Mouse (Mus musculus): Measurements from ENCODE around the gene Znhit3. TPM values are rescaled to one million over a fixed set of nuclear protein-coding genes. Genes with fewer than 3 reads are reported as not detected.

Znhit3 gene
- total RNA-seq, 2 experiments from 2014 or later = 34.8 to 36.5 TPM

- TF ChIP-seq CTCF (IDR thresholded peaks at IDR 0.05) = peak; percentile 66
- no peak for DNase-seq (ENCODE audit: extremely low spot score in 1 of 2, low spot score in 2 of 2)
- intact Hi-C loops (cut with DNase I) = loop anchor here (2.0 kb wide), 1 partner anchor 264 kb away; no protein-coding TSS in a partner anchor
- H3K4me3 ChIP-seq = no peak overlapping the region
- H3K27ac ChIP-seq = no peak overlapping the region
Observed at GRCm38 (mm10) chr11:84919276-84919675, 3.1 kb upstream of the Znhit3 start.

- intact Hi-C loops (cut with DNase I) = loop anchor here (1.0 to 2.0 kb wide), 2 partner anchors 59 to 264 kb away; no protein-coding TSS in a partner anchor
- Histone ChIP-seq H3K4me3 (no peak overlapping the region; the same call in 1 of the 2 replicates), H3K27ac (no peak overlapping the region)
- DNase-seq (ENCODE audit: extremely low spot score in 1 of 2, low spot score in 2 of 2) = peak; percentile 80 to 91
- peak; percentile 96 for TF ChIP-seq CTCF (IDR thresholded peaks at IDR 0.05)
Observed at GRCm38 (mm10) chr11:84918425-84918824, 2.3 kb upstream of the Znhit3 start.

GRCm38 (mm10) chr11:84916703-84917300 lies 636 bp upstream of the Znhit3 start:
- intact Hi-C loops (cut with DNase I) = no loop called here
- DNase-seq (ENCODE audit: extremely low spot score in 1 of 2, low spot score in 2 of 2) = no peak
- Histone ChIP-seq H3K27ac (peak overlapping the region; percentile 73), H3K4me3 (peak overlapping the region; percentile 86)
- TF ChIP-seq CTCF (IDR thresholded peaks at IDR 0.05) = no peak

- TF ChIP-seq CTCF (IDR thresholded peaks at IDR 0.05) = no peak; the same call in 1 of the 2 replicates
- intact Hi-C loops (cut with DNase I) = no loop called here
- no peak overlapping the region for H3K4me3 ChIP-seq
- DNase-seq (ENCODE audit: extremely low spot score in 1 of 2, low spot score in 2 of 2) = no peak
- no peak overlapping the region for H3K27ac ChIP-seq
Observed at GRCm38 (mm10) chr11:84914673-84915072, 1.5 kb downstream of the Znhit3 start.

GRCm38 (mm10) chr11:84910411-84910810 lies 5.8 kb downstream of the Znhit3 start:
- DNase-seq (ENCODE audit: extremely low spot score in 1 of 2, low spot score in 2 of 2) = no peak
- TF ChIP-seq CTCF (IDR thresholded peaks at IDR 0.05) = no peak
- Histone ChIP-seq H3K27ac (no peak overlapping the region), H3K4me3 (no peak overlapping the region)
- intact Hi-C loops (cut with DNase I) = no loop called here

- Histone ChIP-seq H3K27ac (peak overlapping the region; percentile 8; the same call in 1 of the 2 replicates), H3K4me3 (no peak overlapping the region)
- DNase-seq (ENCODE audit: extremely low spot score in 1 of 2, low spot score in 2 of 2) = no peak
- intact Hi-C loops (cut with DNase I) = no loop called here
- no peak for TF ChIP-seq CTCF (IDR thresholded peaks at IDR 0.05)
Observed at GRCm38 (mm10) chr11:84908480-84908879, 7.7 kb downstream of the Znhit3 start.

- Histone ChIP-seq H3K4me3 (no peak overlapping the region), H3K27ac (no peak overlapping the region)
- intact Hi-C loops (cut with DNase I) = no loop called here
- no peak for TF ChIP-seq CTCF (IDR thresholded peaks at IDR 0.05)
- no peak for DNase-seq (ENCODE audit: extremely low spot score in 1 of 2, low spot score in 2 of 2)
Observed at GRCm38 (mm10) chr11:84907081-84907480, 9.1 kb downstream of the Znhit3 start.

GRCm38 (mm10) chr11:84904597-84905144 lies 11.5 kb downstream of the Znhit3 start:
- Histone ChIP-seq H3K27ac (peak overlapping the region; percentile 72; the same call in 1 of the 2 replicates), H3K4me3 (no peak overlapping the region)
- intact Hi-C loops (cut with DNase I) = loop anchor here (2.0 kb wide), 1 partner anchor 34 kb away; the partner anchor contains the start of gene Ggnbp2
- peak in 1 of 2 experiments; percentile 41 for DNase-seq (ENCODE audit: extremely low spot score in 1 of 2, low spot score in 2 of 2)
- TF ChIP-seq CTCF (IDR thresholded peaks at IDR 0.05) = no peak

GRCm38 (mm10) chr11:84893113-84893512 lies 23.1 kb downstream of the Znhit3 start:
- TF ChIP-seq CTCF (IDR thresholded peaks at IDR 0.05) = no peak
- Histone ChIP-seq H3K27ac (no peak overlapping the region), H3K4me3 (no peak overlapping the region)
- DNase-seq (ENCODE audit: extremely low spot score in 1 of 2, low spot score in 2 of 2) = no peak
- intact Hi-C loops (cut with DNase I) = no loop called here

GRCm38 (mm10) chr11:84891705-84892104 lies 24.5 kb downstream of the Znhit3 start:
- H3K4me3 ChIP-seq = no peak overlapping the region
- intact Hi-C loops (cut with DNase I) = no loop called here
- DNase-seq (ENCODE audit: extremely low spot score in 1 of 2, low spot score in 2 of 2) = no peak
- H3K27ac ChIP-seq = no peak overlapping the region
- TF ChIP-seq CTCF (IDR thresholded peaks at IDR 0.05) = no peak

- Histone ChIP-seq H3K4me3 (no peak overlapping the region), H3K27ac (no peak overlapping the region)
- intact Hi-C loops (cut with DNase I) = no loop called here
- TF ChIP-seq CTCF (IDR thresholded peaks at IDR 0.05) = no peak
- no peak for DNase-seq (ENCODE audit: extremely low spot score in 1 of 2, low spot score in 2 of 2)
Observed at GRCm38 (mm10) chr11:84889492-84889891, 26.7 kb downstream of the Znhit3 start.

GRCm38 (mm10) chr11:84888025-84888424 lies 28.1 kb downstream of the Znhit3 start:
- no peak overlapping the region for H3K4me3 ChIP-seq
- TF ChIP-seq CTCF (IDR thresholded peaks at IDR 0.05) = no peak
- DNase-seq (ENCODE audit: extremely low spot score in 1 of 2, low spot score in 2 of 2) = no peak
- no peak overlapping the region for H3K27ac ChIP-seq
- intact Hi-C loops (cut with DNase I) = no loop called here

All from left cerebral cortex, adult 2 months (tissue).